Mouse (Mus musculus) cerebellum, postnatal 36 days (tissue): ENCODE results near the gene Fam241a.

ENCODE experiments used
- DNase-seq, 2 experiments: peaks; one replicate each; pipeline ENCODE4 v3.0.0; 2021 to 2022; ENCODE audit warnings: mixed read lengths in 2 of 2

Fam241a gene

DNA sequence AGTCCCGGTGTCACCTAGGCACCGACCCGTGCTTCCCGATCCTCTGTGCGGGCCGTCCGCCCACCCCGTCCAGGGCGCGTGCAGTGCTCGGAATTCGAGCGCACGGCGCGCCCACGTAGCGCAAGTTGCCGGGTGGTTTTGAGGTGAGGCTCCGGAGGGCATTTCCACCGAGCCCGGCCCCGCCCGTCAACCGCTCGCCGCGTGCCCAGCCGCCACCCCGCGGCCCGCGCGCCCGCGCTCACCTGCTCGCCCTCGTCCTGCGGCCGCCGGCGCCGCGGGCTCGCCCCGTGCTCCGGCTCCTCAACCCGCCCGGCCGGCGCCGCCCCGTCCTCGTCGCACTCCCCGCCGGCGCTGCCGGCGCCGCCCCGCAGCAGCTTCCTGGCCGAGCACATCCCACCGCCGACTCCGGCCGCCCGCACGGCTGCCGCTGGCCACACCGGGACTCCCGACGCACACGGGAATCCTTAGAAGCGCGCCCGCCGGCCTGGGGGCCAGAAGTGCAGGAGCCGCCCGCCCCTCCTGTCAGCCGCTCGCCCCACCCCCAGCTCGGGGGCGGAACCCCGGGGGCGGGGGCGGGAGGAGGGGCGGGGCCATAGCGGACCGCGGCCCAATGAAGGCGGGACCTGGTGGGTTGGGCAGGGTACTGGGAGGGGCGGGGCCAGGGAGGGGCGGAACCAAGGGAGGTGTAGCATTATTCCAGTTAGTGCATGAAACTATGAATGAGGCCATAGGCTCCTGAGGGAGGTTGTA, at the start of gene Fam241a:
Gene Fam241a, minus strand, starts transcription at position 533 of the 750 bp plus-strand sequence.
- peak; percentile 68 to 79 for DNase-seq

- no peak for DNase-seq
Observed at GRCm38 (mm10) chr3:127932453-127932852, 36.3 kb upstream of the Fam241a start.

DNA sequence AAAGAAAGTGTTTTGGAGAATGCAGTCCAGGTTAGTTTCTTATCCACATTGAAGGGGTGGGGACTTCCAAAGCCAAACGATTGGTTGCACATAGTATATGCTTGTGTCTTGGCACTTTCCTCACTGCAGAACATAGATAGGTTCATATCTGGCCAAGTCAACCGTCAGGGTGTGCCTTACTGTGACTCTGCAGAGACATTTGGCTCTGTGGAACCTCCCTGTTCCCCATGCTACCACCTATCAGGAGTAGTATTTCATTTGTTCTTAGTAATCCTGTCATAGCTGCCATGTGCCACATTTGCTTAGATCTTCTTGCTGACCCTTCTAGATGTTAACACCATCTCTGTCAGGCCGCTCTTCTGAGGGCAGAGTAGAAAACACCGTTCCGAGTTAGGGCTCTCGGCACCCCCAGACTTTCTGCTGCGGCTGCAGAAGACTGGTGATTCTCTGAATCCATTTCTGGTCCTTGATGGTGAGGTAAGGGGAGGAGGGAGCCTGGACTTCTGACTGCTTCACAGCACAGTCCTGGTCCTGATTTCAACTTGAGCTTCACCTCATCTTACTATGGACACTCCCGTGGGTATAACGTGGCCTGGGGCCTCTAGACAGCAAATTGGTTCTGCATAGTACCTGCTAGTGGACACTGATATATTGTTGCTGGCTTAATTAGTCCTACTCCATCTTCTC, 34.3 kb upstream of the Fam241a start:
- no peak for DNase-seq

DNA sequence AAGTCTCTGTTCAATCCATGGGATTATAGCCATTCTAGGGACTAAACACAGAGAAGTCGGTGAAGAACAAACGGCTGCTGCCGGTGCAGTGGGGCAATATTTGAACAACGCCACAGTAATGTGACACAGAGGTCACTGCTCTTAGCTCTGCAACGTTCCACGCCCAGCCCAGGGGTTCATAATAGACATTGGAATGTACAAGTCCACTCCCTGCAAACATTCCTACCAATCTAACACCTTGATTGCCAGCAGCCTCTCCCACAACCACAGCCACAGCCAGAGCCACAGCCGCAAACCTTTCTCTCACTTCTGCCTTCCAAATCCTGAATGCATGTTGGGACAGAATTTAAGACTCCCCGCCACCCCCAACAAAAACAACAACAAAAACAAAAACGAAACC, 33.8 kb upstream of the Fam241a start:
- DNase-seq: no peak

DNA sequence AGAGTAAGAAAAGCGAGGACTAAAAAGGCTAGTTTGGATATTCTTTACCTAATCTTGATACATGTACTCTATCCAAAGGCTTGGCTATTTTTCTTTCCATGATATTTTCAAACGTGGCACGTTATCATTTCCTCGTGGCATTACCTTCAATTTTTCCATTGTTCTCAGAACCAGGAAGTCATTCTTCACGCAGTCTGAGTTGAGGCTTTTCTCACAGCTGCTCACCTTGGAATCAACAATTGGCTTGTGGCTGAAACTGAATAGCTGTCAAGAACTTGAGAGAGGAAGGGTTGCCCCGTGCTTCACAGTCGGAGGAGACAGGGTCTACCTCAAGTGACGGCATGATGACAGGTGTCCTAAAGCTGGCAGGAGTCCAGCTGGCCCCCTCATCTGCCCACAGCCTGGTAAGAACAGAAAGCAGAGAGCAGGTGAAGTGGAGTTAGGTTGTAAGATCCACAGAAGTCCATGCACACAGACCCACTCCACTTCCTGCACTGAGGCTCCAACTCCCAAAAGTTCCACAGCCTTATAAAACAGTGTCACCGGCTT, 30.6 kb upstream of the Fam241a start:
- no peak for DNase-seq

GRCm38 (mm10) chr3:127924464-127924863, 28.3 kb upstream of the Fam241a start:
- DNase-seq: no peak

DNA sequence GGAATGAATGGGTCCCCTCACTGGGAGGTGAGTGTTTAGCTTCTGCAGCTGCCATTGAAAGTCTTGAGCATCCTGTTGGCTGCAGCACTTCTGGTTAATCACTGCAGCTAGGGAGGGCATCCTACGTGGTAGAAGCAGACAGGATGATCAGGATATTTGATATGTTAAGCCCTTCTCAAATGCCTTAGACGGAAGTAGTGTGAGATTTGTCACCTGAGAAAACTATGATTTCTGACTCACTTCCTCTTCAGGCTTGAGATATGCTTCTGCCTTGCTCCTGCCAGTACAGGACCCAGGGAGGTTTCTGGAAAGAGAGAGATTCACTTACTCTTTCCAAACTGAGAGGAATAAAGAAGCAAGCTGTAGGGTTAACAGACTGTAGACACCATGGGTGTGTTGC, 27.1 kb upstream of the Fam241a start:
- DNase-seq: no peak

- DNase-seq: peak; percentile 9 to 18
Observed at GRCm38 (mm10) chr3:127922125-127922524, 26.0 kb upstream of the Fam241a start.

GRCm38 (mm10) chr3:127917999-127918661, 22.0 kb upstream of the Fam241a start:
- no peak for DNase-seq

DNA sequence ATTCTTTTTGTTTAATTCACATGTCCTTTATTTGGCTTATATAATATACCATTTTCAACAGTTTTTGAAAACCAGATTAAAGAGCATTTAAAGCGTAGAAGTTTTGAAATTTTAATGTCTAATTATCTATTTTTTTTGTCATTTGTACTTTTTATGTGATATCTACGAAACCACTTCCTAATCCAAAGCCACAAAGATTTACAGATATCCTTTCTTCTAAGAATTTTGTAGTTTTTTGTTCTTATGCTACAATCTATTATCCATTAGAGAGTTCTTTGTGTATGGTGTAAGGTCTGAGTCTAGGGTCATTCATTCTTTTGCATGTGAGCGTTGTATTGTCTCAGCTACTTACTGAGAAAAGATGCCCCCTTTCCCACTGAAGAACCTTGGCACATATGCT, 21.4 kb upstream of the Fam241a start:
- DNase-seq: no peak

DNA sequence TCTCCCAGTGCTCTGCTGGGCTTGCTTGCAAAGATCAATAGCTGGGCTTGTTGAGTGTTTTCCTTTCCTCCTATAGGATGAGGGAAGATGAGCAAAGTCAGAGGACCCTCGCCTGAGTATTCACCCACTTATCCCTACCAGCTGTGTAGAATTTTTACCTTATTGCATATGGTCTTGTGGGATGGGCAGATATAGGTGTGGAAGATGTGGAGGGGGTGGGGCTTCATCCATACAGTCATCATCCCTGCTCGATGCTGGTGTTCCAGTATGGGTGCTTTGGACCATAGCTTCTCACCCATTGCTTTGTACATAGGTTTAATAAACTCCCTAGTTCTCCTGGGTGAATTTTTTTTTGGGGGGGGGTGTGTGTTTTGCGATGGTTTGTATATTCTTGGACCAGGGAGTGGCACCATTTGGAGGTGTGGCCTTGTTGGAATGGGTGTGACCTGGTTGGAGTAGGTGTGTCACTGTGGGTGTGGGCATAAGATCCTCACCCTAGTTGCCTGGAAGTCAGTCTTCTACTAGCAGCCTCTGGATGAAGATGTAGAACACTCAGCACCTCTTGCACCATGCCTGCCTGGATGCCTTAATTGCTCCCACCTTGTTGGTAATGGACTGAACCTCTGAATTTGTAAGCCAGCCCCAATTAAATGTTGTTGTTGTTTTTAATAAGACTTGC, 19.7 kb upstream of the Fam241a start:
- DNase-seq: no peak

- peak in 1 of 2 experiments; percentile 5 for DNase-seq
Observed at GRCm38 (mm10) chr3:127913885-127914709, 18.0 kb upstream of the Fam241a start.

- no peak for DNase-seq
Observed at GRCm38 (mm10) chr3:127909941-127910340, 13.8 kb upstream of the Fam241a start.

- DNase-seq: no peak
Observed at GRCm38 (mm10) chr3:127894981-127895779, 944 bp downstream of the Fam241a start.

DNA sequence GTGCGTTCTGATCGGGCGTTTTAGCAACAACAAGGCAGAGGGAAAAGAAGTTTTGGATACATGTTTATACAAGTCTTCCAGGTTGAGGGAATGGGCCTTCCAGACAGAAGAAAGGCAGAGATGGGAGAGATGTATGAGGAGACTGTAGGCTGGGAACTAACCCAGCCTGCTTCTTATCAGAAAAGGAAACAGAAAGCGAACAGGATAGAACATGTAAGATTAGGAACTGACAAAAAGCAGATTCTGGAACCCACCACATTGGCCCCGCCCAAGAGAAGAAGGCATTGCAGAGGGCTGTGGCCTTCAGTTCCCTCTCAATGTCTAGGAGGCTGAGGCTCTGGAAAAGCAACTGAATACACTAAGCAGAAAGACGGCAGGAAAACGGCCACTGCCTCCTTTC, 2.2 kb downstream of the Fam241a start:
- DNase-seq: no peak

DNA sequence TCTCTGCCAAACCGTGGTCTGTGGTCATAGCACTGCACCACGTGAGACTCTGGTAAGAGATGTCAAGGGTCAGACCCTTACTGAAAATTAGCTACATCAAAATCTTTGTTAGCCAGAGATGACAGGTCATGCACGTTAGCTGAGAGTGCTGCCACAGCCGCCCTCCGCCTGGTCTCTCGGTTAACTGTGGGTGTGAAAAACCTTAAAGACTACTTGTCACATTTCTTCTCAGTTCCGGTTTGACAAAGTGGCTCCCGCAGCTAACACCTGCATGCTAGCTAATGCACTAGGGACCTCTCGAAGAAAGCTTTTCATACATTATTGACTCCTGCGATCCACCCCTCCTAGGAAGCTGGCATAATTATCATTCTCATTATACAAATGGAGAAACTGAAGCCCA, 4.2 kb downstream of the Fam241a start:
- DNase-seq: no peak

GRCm38 (mm10) chr3:127890008-127890407, 6.1 kb downstream of the Fam241a start:
- no peak for DNase-seq

DNA sequence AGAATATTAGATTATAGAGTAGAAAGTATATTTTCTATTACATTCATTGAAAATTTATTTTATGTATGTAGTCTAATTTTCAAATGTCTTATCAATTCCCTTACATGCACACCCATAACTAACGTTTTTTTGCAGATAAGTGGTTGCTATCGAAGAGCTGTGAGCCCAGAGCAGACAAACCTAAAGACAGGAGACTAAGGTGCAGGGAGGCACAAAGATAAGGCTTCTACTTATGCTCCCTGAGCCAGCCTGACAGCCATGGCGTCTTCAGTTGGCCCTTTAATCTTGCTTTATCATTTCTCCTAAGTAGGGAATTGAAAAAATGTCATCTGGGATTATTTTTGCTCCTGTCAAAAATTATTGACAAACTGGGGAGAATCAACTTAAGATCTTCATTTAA, 6.6 kb downstream of the Fam241a start:
- DNase-seq: no peak

DNA sequence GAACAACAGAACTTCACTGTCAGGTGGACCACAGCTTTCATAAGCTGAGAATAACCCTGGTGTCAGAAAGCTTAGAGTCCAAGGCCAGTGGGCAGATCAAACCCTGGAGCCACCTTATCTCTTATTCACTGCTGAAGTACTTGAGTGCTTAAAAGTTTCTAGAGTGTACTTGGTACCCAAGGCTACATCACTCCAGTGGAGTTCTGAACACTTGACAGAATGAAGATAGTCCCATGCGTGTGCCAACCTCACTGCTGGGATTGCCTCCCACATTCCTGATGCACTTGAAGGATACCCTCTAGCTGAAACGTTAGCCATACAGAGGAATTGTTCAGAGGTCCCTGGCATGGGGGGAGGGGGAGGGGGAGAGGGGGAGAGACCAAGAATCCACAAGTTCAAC, 14.4 kb downstream of the Fam241a start:
- DNase-seq: no peak

- DNase-seq: no peak
Observed at GRCm38 (mm10) chr3:127879968-127880367, 16.2 kb downstream of the Fam241a start.

GRCm38 (mm10) chr3:127875509-127875908, 20.6 kb downstream of the Fam241a start:
- DNase-seq: no peak
